Mouse (Mus musculus): ENCODE measurements around the gene Rack1.

Rack1 gene

GRCm38 (mm10) chr11:48796290-48796689, 3.8 kb upstream of the Rack1 start:
- DNase-seq, result no peak

- DNase-seq, result no peak
Measured at GRCm38 (mm10) chr11:48797287-48797686, 2.8 kb upstream of the Rack1 start.

- no peak for DNase-seq
Measured at GRCm38 (mm10) chr11:48798308-48798707, 1.8 kb upstream of the Rack1 start.

- no peak for DNase-seq
Measured at GRCm38 (mm10) chr11:48798984-48799920, 880 bp upstream of the Rack1 start.

GRCm38 (mm10) chr11:48801831-48802772, 2.0 kb downstream of the Rack1 start:
- no peak for DNase-seq

DNA sequence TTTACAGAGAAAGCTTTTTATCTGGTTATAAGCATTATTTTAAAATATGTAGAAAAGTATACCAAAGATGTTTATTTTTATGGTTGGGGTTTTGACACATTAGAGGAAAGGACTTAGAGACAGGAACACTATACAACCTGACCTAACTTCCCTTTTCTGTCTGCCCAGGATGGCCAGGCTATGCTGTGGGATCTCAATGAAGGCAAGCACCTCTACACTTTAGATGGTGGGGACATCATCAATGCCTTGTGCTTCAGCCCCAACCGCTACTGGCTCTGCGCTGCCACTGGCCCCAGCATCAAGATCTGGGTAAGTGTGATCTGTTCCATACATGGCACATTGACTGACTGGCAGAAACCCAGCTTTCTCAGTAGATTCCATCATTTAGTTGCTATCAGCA, 3.9 kb downstream of the Rack1 start:
- no peak for DNase-seq

- DNase-seq, result no peak
Measured at GRCm38 (mm10) chr11:48804922-48805321, 4.8 kb downstream of the Rack1 start.

DNA sequence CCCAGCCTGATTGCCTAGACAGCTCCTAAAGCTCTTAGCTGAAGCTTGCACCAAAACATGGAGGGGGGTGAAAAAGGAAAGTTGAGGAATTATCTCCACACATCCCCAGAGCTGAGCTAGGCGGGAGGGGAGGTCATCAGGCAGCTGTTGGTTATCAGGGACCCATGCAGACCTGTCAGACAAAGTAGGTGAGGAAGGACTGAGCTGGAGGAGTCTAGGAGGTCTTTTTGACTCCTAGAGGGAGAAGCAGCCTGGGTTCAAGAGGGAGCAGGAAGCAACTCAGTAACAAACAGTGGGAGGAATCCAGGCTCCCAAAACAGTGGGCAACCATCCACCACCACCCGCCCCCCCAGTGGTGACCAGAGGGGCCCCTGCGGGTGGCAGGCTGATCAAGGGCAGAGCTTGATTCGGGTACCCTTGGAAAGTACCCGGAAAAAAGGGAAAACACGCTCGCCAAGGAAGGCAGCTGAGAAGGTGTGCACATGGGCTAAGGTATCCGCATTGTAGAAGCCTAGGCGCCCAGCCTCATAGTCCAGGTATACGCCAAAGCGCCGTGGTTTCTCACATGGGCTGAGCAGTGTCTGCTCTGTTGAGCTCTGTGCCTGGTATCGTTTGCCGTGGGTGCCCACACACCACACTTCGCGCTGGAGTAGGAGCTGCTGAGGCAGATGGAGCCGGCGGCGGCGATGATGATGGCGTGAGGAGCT, 6.9 kb downstream of the Rack1 start:
- no peak for DNase-seq

- no peak for DNase-seq
Measured at GRCm38 (mm10) chr11:48807563-48808303, 7.6 kb downstream of the Rack1 start.

DNA sequence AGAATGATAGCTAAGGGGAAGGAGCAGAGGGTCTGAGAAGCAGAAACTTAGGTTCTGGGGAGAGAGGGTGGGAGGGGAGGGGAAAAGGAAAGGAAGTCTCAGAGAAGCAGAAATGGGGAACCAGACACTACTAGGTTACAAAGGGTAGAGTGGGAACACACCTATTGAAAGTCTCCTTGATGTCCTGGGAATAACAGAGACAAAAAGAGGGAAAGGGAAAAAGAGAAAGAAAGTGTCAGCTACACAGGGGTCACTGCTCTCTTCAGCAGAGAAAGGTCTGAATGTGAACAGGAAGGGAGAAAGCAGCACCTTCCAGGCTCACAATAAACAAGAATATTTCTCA, 8.1 kb downstream of the Rack1 start:
- DNase-seq, result no peak

DNA sequence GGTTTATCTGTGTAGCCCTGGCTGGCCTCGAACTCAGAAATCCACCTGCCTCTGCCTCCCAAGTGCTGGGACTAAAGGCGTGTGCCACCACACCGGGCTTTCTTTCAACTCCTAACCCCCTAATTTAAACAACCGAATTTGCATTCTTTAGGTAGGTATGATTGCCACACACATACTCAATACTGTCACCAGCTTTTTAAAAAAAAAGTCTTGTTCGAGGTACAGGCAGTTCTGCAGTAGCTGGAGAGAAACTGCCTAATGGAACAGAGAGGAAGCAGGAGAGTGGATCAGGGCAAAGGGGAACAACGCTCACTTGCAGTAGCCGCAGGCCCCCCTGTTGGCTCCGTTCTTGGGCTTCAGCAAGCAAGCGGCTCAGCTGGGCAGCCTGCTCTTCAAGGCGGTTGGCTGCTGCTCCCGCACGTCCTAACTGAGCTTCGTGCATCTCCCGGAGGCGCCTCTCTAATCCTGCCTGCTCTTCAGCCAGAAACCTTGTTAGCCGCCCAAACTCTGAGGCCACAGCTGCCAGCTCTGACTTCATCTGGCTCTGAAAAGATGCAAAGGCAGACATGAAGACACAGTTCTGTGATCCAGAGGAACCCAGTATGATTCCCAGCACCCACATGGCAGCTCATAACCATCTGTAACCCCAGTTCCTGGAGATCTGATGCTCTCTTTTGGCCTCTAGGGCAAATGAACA, 8.8 kb downstream of the Rack1 start:
- no peak for DNase-seq

DNA sequence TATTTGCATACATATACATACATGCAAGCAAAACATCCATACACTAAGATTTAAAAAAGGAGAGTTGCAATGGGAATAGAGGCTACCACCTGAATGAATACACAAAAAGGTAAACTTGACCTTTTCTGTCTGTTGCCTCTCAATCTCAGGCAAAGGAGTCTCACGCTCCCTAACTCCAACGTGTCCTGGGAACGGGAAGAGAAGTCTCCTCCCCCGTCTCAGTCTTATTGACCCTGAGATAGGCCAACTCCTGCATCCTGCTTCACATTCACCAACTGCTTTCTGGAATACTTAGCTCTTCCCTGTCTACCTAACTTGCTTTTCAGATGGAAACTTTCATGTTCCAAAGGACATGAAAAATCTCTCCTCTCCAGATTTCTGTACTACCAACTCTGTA, 9.3 kb downstream of the Rack1 start:
- no peak for DNase-seq

DNA sequence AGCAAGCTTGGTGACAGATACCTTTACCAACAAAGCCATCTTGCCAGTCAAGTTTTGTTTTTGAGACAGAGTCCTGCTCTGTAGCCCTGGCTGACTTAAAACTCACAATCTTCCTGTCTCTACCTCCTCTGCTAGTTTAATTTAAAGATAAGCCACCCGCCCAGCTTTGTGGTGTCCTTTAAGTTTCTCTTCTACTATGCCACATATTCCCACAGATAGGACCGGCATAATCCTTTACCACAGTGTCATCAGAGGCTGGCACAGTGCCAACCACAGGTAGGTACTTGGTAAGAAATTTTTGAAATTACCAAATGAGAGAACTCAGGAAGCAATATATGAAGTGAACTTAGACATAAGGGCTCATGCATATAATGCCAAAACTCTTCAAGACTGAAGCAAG, 10.0 kb downstream of the Rack1 start:
- no peak for DNase-seq

DNA sequence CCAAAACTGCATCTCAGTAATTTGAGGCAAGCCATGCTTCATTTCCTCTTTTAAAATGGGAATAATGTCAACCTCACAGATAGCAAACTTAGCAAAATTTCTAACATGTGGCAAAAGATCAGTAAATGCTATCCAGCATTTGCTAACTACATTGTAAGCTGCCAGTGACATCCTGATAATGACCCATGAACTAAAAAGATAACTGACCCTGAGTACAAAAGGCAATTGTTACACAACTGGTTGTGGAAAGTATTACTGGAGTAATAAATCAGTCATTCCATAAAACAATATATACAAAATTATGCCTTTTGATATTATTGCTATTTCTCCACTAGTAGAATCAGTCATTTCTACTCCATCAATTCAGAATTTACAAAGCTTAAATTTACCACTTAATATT, 13.7 kb downstream of the Rack1 start:
- DNase-seq, result no peak

DNA sequence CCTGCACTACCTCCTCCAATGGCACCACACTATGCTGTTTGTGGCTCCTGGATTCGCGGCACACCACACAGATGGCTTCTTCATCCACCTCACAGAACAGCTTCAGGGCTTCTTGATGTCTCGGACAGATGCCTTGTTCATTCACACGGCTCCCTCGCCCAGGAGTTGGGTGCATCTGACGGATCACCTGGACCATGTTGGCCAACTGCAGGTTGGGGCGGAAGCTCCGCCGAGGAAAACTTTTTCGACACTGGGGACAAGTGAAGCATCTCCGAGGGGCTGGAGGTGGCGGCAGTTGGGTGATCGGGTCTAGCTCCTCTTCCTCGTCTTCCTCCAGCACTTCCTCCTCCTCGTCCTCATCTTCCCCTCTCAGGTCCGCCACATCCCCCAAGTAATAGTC, 15.7 kb downstream of the Rack1 start:
- DNase-seq, result no peak

DNA sequence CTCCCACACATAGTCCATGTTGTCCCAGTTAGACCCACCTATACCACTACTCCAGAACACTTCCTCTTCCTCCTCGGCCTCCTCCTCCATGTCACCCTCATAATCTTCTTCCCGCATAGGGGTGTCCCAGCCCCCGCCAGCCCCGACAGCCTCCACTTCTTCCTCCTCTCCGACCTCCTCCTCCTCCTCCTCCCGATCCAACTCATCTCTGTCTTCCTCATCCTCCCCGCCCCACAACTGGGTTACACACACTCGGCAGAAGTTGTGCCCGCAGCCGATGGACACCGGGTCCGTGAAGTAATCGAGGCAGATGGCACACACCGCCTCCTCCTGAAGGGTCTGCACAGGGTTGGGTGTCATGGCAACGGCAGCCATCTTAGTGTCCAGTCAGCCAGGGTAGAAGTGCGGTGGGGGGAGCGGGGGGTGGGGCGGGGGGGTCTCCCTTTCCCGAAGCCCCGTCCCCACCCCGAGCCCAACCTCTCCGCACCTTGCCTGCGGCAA, 16.2 kb downstream of the Rack1 start:
- peak; percentile 39 for DNase-seq

GRCm38 (mm10) chr11:48816800-48817665, 16.9 kb downstream of the Rack1 start, which contains the start of gene Trim41:
Trim41 (minus strand) TSS chr11:48817353.
- DNase-seq, result peak; percentile 100

- no peak for DNase-seq
Measured at GRCm38 (mm10) chr11:48817794-48818193, 17.7 kb downstream of the Rack1 start.

DNA sequence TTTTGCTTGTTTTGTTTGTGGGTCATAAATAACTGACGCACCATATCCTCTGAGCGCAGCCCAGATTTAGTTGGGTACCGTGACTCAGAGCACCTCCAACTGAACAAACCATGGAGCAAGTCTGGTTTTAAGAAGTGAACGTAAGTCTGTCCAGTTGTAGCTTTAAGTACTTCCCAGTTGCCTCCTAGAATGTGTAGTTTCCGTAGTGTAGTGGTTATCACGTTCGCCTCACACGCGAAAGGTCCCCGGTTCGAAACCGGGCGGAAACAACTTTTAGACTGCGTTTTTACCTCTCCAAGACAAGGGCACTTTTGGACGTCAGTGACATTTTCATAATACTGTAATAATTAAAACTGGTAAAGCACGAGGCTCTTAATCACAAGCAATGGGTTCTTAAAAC, 18.2 kb downstream of the Rack1 start:
- peak; percentile 86 for DNase-seq

DNA sequence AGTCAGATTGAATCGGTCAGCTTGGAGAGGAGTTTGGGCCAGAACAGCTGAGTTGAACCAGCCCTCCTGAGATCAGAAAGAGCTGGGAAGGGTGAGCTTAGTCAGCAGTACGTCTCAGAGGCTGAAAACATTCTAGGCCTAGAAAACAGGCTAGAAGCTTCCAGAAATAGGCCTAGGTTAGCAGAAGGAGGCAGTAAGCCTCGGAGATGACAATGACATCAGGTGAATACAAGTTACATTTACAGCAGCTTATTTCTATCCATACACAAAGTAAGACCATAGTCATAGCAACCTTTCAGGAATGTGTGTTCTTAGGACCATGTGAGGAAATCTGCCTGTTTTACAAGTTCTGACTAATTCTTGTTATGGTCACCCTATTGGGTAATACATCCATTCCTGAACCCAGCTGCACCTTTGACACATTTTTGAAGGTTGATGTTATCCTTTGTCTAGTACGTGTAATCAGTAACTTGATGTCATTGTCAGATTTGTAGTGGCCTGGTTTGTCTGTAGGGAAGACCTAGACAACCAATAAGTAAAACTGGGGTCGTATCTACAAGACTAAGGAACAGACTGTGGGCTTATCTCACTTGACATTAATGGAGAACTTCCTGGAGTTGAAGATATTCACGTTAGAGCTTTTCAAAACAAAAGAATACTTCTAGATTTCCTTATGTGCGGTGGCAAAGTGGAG, 19.6 kb downstream of the Rack1 start:
- DNase-seq, result no peak
